Mouse (Mus musculus): ENCODE data around the gene Frem1.

- TF ChIP-seq CTCF (conservative IDR thresholded peaks at IDR 0.05; ENCODE audit: low read length) (no peak), POU5F1 (IDR thresholded peaks at IDR 0.05; ENCODE audit: borderline replicate concordance, low read length) (no peak)
Measured at GRCm38 (mm10) chr4:83046069-83046468, 6.1 kb downstream of the Frem1 start.

Data from E14TG2a.4 (cell line).